Mouse (Mus musculus): ENCODE measurements around the gene Ppp2r1b.
"Not testable (repeated sequence)": the region's sequence is repeated elsewhere in the genome, so short reads cannot be mapped to it uniquely, and the experiment has no call there.

Ppp2r1b gene

DNA sequence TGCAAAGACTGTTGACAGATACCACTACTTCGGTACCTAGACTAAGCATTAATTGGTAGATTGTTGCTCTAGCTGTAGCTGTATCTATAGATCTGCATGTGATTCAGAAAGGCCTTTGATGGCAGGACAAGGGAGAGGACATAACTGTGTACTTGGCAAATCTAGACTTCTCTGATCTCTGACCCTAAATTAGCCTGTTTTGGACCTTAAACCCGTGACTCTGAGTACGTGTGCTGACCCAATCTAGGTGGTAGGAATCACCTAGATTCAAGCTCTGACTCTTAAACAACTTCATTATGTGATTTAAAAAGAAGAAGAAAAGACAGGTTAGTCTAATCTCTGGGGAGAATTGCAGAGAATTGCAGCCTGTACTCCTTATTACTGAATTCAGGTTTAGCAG lies at the start of gene Ppp2r1b:
Ppp2r1b (plus strand) TSS at position 221 of the 400 bp plus-strand sequence.
- no peak for DNase-seq (ENCODE audit: low spot score)

DNA sequence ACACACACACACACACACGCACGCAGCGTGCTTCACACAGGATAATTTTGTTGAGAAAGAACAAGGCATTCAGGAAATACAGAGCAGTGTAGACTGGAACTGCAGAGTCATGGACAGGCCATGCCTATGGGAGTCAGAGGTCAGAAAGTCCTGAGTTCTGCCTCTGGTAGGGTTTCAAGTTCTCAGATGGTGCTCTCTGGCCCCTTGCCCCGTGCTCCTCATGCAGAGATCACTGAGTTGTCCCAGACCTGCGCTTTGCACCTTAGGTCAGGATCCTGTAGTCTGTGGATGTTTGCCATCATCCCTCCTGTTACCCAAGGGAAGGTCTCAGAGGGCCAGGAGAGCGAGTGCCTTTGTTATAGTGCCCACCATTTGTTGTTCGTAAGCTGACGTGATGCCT lies 48.3 kb upstream of the Ppp2r1b start:
- no peak for DNase-seq (ENCODE audit: low spot score)

DNA sequence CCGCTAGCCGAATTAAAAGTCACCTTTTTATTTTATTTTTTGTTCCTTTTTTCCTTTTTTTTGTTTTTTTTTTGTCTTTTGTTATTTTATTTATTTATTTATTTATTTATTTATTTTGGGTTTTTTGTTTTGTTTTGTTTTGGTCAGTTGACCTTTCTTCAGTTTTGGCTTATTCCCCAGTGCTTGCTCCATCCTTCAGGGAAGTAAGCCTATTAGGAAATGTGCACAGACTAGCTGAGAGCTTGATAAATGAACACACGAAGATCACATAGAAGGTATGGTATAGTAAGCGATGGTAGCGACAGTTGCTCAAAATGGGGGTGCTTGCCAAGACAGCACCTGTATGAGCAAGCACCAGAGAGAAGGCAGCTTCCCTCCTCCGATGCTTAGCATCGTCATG lies 47.5 kb upstream of the Ppp2r1b start:
- no peak for DNase-seq (ENCODE audit: low spot score)

DNA sequence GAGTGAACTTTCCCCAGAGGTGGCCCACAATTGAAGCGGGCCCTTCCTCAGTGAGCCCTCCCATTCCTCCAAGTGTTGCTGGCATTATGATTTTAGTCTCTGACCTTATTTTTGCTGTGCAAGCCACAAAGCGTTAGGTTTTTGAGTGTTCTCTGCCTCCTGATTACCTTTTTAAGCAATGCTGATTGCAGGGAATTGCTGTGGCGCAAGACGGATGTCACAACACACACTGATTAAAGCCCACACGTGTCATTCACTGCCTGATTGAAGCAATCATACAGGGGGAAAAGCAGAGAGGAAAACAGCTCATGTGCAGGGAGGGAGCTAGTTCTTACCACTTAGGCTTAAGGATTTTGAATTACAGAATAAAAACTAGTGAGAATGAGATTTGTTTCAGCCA lies 46.7 kb upstream of the Ppp2r1b start:
- DNase-seq (ENCODE audit: low spot score), result no peak

DNA sequence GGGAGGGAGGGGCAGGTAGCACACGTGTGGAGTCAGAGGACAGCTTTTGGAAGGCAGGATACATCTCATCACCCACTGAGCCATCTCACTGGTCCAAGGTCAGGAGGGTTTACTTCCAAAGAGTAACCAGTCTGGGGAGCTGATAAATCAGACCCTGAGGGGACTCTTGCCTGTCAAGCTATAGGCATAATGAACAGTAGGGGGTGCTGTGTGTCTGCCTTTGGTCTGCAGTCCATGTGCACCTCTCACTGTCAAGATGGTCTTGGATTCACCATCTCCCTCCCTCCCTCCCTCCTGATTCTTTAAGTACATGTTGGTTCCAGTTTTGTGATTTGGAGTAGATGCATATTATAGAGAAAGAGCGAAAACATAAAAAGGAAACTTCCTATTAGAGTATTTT lies 44.1 kb upstream of the Ppp2r1b start:
- DNase-seq (ENCODE audit: low spot score), result peak; percentile 74

DNA sequence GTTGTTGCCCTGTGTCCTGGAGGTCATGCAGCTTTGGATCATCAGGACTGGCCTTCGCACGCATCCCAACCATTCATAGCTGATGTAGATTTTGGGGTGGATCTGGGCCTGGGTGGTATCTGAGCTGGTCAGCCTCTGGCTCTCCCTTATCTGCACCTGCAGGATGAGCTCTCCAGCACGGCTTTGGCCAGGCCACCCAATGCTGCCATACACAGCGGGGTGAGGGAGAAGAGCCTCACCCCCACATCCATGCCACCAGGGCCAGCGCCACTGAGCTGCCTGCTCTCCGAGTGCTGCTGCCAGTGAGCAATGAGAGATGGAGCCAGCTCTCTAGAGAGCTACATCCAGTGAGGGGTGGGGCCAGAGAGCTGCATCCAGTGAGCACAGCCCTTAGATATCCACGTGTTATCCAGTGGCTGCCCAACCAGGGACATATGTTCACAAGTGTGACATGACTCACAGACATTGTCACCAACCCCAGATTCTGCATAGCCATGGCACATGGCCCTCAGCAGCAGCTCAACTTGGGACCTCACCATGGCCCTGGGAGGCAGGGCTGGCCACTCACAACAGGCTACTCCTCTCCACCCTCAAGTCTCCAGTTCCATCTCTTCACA lies 41.9 kb upstream of the Ppp2r1b start:
- no peak for DNase-seq (ENCODE audit: low spot score)

DNA sequence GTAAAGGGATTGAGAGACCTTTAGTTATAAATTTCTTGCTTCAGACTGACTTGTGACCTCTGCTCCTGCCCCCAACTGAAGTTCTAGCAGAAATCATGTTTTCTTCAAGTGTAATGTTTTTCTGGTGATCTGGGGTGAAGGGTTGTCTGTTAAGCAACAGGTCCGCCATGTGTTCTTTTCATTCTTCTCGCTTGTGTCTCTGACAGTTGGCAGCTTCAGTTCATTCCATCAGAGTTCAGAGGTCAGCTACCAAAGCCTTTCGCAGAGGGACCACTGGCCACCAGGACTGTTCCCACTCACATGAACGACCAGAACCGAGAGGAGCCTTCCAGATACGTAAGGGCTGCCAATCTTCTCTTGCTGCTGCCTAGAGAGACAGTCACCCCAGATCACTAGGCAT lies 36.6 kb upstream of the Ppp2r1b start:
- no peak for DNase-seq (ENCODE audit: low spot score)

DNA sequence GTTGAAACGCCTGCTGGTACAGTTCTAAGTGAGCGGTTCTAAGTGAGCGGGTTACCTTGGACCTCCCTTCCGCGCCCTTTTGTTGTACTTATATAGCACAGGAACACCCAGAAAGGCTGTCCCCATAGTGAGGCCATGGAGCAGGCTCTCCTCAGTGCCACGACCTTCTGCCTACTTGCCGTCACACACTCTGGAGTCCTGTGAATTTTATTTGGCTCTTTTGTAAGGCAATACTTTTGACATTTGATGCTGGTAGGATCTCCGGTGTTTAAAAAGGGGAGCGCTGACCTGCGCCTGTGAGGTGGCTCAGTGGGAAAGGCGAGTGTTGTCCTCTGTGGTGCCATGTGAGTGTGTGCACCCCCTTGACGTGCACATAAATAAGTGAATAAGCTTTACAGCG lies 36.0 kb upstream of the Ppp2r1b start:
- DNase-seq (ENCODE audit: low spot score), result no peak

DNA sequence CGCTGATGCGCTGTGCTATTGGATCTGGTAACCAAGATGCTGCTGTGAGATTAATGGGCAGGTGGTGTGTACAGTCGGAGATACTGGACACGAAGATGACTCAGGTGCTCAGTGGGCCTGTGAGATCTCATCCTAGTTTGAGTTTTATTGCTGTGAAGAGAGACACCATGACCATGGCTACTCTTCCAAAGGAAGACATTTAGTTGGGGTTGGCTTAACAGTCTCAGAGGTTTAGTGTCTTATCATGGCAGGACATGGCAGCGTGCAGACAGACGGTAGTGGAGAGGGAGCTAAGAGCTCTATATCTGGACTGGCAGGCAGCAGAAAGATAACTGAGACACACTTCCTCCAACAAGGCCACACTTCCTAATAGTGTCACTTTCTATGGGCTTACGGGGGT lies 33.9 kb upstream of the Ppp2r1b start:
- DNase-seq (ENCODE audit: low spot score), result no peak

DNA sequence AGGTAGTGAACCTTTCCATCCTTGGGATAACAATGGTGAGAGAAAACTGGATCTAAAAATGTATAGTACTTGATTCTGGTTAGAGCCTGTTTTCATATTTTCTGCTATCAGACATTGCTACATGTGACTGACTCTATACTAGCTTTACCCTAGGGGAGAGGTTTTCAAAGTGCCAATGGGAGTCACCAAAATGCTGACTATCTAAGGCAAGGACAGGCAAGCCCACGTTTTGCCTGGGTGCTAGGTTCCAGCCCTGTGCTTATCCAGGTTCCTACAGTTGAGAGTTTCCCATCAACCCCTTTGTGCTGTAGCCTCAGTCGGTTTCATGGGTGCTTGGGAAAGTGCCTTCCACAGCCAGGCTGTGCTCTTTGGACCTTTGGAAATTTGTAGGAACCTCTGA lies 33.4 kb upstream of the Ppp2r1b start:
- DNase-seq (ENCODE audit: low spot score), result no peak

DNA sequence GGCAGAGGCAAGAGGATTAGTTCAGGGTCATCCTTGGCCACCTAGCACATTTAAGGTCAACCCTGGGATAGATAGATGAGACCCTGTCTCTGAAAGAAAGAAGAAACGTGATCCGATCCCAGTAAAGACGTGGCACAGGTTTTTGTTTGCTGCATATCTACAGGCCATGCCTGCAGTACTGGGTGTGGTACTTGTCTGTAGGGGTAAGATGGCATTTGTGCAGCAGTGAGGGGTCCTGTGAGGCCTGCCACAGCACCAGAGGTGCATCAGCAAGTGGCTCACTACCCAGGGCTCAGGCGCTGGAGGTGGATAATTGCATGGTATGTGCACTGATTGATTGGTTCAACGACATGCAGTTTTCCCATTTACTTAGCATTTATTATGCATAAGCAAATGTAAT lies 31.3 kb upstream of the Ppp2r1b start:
- DNase-seq (ENCODE audit: low spot score), result no peak

DNA sequence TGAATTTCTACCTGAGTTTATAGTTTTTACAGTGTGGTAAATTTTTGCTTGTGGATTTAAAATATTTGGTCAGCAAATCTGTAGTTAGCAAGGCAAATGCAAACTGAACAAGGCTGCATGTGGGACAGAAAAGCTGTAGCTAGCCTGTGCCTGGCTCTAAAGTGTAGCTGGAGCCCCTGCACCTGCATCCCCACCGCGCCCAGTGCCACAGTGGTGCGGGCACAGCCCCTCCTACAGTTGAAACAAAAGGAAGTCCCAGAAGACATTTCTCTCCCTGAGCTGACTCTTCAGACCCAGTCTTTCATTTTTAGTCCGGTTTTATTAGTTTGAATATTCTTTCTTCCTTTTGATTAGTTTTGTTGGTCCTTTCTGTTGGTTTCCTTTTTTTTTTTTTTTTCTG lies 29.4 kb upstream of the Ppp2r1b start:
- no peak for DNase-seq (ENCODE audit: low spot score)

DNA sequence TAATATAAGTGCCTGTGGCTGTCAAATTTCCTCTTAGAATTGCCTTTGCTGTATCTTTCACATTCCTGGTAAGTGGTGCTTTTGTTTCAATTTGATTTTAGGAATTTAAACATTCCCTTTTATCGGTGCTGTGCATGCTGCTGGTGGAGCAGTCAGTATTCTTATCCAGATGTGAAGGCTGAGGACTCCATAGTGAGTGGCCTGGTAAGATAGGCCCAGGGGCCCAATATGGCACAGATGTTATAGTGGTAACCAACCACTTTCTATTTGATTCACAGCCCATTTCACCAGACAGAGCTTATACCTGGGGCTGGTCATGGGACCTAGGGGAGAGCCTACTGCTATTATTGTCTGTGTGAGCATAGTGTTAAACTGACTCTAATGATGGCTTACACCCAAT lies 28.6 kb upstream of the Ppp2r1b start:
- DNase-seq (ENCODE audit: low spot score), result no peak

DNA sequence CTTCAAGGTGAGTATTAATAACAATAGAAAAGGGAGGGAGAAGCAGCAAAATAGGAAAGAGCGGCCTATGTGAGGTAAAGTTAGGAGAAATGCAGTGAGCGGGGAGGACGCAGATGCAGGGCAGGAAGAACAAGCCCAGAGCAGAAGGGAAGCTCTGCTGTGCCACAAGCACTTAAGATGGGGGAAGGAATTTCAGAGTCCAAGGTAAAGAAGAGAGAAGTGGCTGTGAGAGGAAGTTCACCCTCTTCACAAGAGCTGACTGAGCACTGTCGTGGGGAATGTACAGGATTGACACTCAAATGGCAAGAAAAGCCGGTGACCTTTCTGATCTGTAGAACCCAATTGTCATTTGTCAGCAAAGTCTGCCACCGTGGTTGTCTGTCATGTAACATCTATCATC lies 27.1 kb upstream of the Ppp2r1b start:
- no peak for DNase-seq (ENCODE audit: low spot score)

DNA sequence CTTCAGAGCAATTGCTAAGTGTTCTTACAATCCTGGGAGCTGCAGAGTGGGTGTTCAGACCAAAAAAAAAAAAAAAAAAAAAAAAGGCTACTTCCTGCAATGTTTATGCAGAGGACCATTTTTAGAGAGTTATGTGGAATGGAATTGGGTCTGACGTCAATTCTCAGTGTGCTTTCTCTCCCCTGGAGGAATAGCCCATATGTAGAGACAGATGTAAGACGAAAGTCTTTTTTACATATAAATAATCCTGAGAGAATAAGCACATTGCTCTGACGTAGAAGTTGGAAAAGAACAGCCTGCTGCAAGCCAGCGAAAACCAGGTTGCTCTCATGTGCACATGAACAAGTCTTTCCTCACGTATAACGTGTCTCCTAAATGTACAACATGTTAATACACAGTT lies 25.4 kb upstream of the Ppp2r1b start:
- DNase-seq (ENCODE audit: low spot score), result no peak

DNA sequence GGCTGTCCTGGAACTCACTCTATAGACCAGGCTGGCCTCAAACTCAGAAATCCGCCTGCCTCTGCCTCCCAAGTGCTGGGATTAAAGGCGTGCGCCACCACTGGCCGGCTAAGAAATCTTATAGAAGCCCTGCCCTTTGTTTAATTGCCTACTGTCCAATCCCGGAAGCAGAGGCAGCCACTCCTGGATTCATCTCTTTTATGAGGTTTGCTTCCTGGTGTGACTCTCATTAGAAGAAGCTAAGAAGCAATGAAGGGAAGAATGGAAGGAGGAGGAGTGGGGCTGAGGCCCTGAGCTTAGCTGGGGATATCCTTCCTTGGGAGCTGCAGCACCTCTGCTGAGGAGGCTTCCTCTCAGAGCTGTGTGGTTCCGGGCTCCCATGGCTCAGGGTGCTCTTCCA lies 23.4 kb upstream of the Ppp2r1b start:
- DNase-seq (ENCODE audit: low spot score), result no peak

DNA sequence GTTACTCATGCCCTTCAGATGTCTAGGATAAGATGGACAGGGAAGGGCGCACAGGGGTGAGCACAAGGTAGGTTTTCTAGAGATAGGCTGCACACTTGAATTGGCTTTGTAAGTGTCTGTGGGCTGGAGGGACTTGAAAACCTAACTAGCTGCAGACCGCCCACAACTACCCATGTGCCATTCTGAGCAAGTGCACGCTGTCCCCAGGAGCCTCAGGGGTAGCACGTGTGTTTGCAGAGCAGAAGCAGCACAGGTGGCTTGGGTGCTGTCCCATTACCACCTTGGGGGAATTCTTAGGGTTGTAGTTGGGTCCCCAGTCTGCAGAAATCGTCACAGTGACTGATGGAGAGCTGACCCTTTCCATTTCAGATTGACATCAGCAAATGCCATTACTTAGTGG lies 22.9 kb upstream of the Ppp2r1b start:
- DNase-seq (ENCODE audit: low spot score), result no peak

DNA sequence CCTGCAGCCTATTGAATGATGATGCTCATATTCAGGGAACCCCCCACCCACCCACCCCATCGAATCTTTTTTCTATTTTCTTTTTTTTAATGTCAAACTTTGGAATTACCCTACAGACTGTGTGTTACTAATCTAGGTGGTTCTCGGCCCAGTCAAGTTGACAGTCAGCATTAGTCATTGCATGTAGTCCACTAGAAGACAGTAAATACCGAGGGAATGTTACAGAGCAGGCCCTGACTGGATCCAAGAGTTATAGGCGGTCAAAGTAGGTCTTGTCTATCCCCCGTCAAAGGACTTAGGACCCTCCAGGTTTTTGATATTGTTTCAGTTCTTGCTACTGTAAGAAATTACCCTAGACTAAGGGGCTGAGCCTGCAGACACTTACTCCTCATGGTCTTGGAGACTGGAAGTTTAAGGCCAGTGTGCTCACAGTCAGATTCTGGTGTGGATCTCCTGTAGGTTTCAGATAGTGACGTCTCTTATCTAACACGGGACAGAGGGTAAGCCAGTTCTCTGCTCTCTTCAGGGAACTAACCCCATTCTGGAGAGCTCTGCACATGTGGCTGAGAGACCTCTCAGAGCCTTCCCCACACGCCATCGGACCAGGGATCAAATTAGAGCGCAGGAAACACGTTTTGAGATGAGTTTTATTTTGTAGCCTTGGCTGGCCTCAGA lies 21.2 kb upstream of the Ppp2r1b start:
- no peak for DNase-seq (ENCODE audit: low spot score)

DNA sequence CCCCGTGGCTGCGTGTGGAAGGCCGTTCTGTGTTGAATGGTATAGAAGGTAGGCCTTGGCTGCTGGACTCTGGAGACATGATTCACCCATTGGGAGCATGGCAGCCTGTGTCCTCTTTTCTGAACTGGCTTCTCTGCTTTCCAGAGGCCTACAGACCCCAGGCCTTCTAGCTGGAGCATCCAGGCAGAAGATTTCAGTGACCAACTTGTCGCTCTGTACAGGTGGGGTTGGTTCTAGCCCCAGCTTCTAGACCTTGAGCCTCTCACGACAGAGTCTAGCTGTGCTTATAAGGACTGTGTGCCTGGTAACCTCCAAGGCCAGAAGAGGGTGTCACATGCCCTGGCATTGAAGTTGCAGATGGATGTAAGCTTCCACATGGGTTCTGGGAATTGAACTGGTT lies 13.6 kb upstream of the Ppp2r1b start:
- no peak for DNase-seq (ENCODE audit: low spot score)

DNA sequence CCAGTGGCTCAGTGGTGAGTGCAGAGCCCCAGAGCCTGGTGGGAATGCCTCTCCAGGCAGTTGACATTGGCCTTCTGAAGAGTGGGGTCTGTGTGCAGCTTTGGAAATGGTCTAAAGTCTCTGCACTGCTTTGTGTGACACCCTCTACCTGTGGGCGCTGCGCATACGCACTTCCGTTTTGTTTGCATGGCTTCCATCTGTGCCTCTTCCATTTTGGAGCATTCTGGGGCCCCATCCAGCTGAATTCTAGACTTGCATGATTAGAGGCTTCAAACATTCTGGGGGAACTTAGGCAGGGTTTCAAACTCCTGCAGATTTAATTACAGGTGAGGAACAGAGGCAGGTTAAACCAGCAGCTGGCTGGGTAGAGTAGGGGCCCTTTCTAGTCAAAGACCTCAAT lies 12.9 kb upstream of the Ppp2r1b start:
- no peak for DNase-seq (ENCODE audit: low spot score)

DNA sequence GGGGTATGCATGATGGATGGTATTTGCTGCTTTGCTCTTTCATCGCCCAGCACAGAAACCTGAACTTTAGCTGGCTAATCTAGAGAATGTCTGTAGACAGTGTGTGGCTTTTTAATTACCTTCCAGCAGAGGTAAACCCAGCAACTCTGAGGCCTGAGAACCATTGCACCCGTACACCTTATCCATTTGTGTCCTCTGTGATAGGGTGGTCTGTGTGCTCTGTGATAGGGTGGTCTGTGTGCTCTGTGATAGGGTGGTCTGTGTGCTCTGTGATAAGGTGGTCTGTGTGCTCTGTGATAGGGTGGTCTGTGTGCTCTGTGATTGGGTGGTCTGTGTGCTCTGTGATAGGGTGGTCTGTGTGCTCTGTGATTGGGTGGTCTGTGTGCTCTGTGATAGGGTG lies 12.5 kb upstream of the Ppp2r1b start:
- not testable (repeated sequence) for DNase-seq (ENCODE audit: low spot score)

DNA sequence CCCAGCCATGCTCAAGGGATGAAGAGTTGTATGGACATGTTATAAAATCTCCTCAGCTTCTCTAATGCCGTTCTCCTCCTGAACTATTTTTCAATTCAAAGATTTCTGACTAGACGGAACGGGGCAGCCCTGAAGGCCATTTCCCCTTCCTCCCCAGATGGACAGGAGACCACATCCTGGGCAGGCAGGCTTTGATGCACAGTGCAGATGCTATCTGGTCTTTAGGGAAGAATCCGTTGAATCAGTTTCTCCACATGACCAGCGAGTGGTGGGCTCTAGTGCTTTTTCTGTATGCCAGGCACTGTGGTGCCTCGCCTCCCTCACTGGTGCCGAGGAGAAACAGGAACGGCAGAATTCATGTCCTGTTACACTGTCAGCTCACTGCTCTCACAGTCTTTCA lies 11.3 kb upstream of the Ppp2r1b start:
- DNase-seq (ENCODE audit: low spot score), result no peak

DNA sequence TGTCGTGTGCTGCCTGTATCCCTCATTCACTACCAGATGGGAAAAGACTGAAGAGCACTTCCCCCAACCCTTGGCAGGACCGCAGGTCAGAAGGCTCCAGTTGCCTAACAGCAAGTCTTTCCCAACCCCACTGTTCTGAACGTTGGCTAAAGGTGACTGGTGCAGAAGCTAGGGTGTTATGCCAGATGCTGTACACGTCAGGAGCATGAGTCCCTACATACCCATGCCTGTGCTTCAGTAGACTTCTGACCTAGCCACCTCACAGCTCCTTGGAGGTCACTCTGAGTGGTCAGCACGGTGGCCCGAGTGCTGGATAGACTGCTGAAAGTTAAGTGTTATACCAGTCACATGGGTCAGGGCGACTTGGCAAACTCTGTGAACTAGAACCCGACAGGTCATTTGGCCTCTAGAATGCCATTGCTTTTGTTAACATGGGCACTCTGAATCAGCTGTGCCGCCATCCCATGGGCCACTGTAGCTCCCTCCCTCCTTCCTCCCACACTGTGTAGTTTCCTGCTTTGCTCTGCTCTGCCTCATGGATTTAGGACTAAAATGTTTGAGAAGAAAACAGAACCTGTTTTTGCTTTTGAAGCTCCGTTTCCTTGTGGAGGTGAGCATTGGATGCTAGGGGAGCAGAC lies 9.9 kb upstream of the Ppp2r1b start:
- DNase-seq (ENCODE audit: low spot score), result no peak

DNA sequence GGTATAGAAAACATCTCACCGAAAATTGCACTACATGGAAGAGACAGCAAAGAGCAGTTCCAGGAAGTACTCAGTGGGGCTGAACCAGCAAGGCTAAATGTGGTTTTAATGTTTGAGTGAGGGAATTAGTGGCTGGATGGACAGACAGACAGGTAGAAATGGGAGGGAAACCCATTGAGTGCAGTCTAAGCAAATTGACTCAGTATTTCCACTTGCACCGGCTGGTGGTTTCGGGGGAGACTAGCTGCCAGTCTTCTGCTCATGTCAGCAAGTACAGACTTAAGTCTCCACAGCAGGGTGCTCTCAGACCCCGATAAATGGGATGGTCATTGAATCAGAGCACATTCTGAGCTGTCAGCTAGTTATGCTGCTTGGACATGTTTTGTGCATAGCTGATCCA lies 9.0 kb upstream of the Ppp2r1b start:
- no peak for DNase-seq (ENCODE audit: low spot score)

All from retina, embryonic 14.5 days (tissue).